Mouse (Mus musculus) left cerebral cortex, adult 11 months (tissue): ENCODE data around the gene Nek6.

Experiments
- DNase-seq: peaks from one replicate; pipeline ENCODE4 v3.0.0; 2022; ENCODE audit warnings: low spot score

The Nek6 gene

DNA sequence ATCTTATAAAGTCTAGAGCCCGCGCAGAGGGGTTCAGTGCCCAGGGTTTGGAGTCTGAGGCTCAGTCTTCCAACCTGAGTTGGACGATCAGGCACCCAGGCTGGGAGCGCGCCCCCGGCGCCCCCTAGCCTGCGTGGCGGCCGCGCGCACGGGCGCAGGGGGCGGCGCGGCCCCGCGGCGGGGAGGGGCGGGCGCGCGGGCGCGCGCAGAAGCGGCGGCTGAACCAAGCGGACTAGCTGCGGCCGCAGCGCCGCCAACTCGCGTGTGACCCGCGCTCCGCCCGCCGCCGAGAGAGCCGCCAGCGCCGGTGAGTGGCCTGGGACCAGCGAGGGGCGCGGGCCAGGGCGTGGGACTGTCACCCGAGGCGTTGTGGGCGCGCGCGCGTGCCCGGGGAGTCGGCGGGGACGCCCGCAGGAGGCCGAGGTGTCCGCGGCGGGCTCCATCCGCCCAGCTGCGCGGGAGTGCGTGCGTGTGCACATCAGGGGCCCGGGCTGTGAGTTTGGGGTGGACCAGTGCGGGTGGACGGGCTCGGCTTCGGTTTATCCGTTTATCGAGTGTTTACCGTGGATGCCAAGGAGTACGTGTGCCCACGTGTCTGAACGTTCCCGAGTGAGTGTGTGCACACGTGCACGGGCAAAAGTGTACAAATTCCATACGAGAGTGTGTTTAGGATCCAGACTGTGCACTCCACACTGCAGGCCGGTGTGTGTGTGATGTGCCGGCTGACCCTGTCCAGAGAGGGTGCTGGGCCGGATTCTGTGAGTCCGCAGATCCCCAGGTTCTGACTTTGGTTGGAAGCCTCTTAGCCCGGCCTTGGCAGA lies at the start of gene Nek6:
Gene Nek6, plus strand, starts transcription at position 157 of the 821 bp plus-strand sequence.
- DNase-seq, result no peak

DNA sequence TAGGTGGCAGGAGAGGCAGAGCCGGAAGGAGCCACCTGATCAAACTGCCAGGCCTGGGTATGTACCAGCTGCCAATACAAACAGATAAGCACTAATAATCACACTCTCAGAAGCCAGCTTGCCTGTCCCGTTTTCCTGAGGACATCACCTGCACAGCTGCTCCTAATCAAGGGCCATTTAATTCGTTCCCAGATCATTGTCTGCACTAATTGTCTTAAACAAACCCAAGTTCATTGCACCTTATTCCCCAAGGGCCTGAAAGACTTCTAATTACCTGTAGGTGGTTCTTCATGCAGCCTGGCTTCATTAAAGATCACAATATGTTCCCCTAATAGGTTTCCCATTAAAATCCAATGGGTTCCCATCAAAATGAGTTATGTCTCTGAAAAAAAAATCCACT lies 49.1 kb upstream of the Nek6 start:
- no peak for DNase-seq

DNA sequence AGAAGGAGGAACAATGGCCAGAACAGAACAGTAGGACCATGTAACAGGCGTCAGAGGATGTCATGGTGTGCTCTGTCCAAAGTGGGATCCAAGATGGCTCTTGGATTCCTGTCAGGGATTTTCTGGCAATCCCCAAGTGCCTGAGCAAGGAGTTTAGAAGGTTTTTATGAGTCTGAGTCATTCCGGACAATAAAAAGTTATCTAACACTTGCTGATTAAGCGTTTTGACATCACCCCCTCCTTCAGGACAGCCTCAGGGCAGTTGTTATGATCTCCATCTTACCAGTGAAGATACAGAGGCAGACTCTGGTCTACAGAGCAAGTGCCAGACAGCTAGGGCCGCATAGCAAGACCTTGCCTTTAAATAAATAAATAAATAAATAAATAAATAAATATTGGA lies 42.6 kb upstream of the Nek6 start:
- no peak for DNase-seq

DNA sequence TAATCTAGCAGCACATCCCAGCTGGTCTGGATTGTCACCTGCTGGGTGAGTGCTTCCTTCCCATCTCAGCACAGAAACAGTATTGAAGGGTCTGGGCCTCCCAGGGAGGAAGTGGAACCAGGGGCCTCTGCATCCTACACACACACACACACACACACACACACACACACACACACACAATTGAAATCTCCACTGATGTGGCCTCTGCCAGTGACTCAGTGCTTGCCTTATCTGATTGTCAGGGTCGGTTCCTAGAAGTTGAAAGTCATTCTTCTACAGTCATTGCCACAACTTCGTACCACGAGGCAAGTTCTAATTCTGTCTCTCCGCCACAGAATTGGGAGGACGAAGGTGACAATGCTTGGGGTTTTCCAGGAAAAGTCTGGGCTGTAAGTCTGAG lies 39.7 kb upstream of the Nek6 start:
- DNase-seq, result no peak

DNA sequence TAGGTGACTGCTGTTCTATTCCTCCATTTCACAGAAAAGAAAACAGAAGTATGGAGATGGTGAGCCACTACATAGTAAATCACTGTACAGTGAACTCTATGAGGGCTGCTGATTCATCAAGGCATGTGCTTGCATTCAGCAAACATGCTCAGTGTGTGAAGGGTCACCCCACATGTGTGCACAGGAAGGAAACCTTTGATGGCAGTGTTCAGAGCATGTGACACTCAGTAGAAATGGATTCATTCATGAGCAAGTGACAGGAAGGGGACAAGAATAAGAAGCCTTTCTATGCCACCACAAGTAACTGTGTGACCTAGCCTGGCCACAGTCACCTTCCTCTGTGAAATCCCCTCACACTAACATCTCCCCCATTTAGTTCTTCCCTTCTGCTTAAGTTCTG lies 38.6 kb upstream of the Nek6 start:
- no peak for DNase-seq

DNA sequence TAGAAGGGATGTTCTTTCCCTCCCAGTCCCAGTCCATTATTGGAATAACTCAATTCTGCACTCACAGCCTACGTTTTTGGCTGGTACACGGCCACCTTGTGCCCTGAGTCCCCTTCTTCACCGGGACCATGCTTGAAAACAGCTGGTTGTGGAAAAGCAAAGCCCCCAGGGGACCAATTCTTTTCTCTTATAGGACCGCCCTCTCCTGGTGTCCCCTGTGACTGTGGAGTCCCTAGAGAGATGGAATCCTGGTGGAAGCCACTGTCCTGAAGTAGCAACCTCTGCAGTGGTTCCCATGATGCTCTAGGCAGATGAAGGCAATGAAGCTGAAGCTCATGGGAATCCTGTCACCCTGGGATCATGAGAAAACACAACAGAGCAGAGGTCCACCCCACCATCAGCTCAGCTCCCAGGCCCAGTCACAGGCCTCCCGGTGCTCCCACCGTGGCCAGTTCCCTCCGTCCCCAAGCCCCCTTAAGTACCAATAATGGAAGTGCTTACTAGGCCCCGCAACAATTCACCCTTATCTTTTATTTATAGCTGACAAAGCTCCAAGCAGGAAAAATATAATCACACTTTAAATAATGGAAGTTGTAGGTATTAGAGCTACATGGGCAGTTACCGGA lies 34.5 kb upstream of the Nek6 start:
- DNase-seq, result no peak

DNA sequence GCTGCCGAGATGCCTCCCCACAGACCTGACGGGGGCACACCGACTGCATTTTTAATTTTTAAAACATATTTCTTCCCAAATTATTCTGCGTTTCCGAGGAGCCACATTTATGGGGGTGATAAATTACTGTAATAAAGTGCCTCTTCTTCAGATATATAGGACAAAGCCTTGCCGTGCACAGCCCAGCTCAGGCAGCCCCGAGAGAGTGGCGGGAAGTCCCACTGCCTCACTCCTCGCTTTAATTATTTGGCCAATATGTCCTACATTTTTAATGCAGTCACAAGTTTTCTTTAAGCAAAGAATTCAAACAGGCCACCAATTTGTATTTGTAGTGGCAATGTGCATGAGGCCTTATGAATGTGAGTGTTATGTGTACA lies 34.0 kb upstream of the Nek6 start:
- no peak for DNase-seq

DNA sequence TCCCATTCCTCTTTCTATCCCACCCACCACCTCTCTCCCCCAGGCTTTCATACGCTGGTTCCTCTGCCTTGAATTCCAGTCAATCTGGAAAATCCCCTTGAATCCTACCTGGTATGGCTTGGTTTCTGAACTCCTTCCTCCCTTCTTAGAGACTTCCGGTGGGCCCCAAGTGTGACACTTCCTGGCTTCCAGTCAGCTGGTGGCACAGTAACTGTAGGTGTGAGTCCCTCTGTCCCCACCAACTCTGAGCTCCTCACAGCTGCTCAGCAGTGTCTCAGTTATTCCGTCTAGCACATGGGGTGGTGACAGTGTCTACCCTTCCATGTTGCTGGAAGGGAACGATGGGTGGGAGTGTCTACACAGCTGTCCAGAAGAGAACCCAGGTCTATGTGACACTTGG lies 32.8 kb upstream of the Nek6 start:
- no peak for DNase-seq

DNA sequence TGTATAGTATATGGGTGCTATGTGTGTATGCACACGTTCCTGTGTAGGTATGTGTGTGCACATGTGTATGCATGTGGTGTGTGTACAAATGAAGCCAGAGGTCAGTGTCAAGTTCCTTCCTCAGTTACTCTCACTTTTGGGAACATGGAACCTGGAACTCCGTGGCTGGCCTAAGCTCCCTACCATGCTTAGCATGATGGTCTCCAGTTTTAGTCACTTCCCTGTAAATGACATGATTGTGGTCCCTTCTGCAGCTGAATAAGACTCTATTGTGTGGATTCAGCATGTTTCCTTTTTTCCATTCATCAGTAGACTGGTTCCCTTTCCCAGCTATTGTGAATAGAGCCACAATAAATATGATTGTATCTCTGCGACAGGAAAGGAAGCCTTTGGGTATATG lies 31.9 kb upstream of the Nek6 start:
- DNase-seq, result no peak

DNA sequence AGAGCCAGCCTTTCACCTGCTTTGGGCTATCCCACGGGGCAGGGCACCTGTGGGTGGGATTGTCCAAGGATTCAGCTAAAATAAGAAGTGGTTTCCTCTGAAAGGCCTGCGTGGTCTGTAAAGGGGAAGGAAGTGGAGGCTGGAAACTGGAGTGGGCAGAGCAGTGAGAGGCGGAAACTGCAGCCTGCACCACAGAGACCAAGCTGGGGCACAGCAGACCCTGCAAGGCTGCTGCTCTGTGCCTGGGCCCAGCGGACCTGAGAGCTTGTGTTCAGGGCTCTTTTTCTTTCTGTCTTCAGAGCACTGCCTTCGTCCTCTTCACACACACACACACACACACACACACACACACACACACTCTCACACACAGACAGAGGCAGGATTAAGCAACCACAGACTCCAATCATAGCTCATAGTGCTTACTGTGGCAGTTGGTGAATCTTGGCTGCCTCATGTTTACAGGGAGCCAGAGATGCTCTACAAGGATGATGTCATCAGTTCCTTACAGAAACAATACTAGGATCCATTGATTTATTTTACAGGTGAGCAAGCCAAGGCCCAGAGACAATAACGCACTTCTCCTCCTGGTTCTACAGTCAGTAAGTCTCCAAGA lies 30.2 kb upstream of the Nek6 start:
- no peak for DNase-seq

DNA sequence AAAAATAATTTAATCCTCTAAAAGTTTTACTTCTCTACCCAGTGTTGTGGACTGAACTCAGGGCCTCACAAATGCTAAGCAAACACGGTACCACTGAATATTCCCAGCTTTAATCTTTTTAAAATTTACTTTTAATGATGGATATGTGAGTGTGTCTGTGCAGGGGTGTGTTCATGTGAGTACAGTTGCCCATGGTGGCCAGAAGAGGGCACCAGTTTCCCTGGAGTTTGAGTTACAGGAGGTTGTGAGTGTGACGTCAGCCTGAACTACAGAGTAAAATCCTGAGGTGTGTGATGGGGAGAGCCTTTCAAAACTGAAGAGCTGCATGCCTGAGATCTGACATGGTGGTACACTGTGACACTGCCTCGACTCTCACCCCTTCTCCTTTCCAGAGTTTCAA lies 29.3 kb upstream of the Nek6 start:
- DNase-seq, result no peak

DNA sequence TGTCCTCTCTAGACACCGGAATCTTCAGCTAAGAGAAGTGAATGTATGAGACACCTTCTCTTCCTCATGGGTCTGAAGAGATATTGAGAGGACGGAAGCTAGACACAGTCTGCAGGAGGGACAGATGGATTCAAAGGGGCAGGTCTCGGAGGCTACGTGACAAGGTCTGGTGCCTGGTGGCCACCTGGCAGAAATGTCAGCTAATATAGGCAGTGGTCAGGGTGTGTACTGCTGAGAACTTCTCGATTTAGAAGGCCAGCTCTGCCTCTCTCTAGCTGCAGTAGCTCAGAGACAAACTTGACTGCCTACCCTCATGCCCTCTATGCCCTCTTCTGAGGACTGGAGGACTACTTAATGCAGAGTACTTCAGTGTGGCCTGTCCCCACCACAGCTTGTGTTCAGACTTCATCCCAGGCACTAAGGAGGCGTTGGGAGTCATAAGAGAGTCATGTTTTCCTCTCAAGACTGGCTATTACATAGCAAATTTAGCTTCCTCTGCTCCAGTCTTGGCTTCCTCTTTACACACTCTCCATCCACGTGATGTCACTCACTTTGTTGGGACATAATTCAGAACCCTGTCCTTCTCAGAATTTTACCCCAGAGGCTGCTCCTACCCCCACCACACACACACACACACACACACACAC lies 28.3 kb upstream of the Nek6 start:
- DNase-seq, result no peak

DNA sequence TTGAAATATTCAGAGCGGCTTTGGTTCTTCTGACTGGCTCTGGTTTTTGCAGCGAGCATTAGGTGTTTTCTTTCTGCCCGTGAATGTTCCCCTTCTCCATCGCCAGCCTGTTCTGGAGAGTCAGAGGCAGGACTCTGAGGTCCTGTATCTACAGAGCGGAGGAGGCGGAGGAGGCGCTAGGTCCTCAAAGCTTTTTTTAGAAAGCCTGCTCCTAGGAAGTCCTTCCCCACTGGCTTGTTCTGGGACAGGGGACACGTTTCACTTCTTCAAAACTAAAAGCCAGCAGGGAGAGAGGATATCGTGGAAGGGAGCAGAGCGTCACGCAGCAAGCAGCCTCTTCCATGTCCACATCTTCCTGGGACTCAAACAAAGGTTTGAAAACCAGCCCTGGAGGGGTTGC lies 26.9 kb upstream of the Nek6 start:
- DNase-seq, result no peak

DNA sequence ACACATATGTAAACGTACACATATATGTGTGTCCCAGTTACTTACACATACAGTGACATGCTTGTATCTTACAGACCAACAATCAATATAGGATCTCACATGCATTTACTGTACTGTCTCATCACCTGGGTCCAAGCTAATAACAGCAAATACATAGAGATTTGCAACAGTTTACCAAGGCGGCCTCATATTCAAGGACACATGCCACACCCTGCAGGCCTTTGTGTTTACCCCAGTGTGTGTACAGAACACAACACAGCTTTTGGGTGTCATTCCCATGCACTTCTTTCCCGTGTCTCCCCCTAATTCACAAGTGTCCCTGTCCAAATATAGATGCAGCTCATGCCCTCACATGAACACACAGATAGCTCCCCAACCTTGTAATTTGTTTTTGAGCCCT lies 26.0 kb upstream of the Nek6 start:
- no peak for DNase-seq

DNA sequence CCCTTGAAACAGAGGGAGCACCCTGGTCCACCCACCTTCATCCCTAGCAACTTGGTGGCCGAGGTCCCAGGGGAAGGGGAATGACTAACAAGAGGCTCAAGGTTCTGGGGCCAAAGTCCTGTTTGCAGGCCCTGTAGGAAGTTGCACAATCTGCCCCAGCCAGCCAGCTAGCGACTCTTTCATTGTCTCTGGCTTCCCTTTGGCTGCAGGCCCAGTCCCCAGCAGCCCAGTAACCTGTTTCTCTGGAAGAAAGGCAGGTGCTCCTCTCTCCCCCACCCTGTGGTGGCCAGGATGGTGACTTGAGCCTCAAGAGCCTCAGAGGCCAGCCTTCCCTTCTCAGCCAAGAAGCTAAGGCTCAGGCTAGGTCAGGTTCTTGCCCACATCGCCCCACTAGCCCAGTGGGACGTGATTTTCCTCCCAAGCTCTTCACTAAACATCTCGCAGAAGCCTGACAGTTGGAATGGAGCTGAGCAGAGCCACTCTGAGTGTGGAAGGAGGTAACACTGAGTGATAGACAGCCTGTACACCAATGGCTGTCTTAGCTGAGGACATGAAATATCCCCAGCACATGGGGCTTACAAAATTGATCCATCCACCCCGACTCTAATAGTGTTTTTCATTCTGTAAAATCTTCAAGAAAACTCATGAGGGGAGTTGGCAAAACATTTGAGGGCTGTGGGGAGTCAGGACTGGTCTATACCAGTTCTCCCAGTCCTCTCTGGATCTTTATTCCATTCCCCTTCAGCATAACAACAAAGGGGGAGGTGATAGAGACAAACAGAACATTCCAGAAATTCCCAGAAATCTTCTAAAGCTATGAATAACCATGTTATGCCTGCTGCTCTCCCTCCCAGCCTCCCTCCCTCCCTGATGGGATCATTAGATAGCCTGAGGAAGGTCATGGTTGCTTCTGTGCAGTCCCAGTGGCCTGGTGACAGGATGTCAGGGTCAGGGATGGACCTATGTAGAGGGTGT lies 25.2 kb upstream of the Nek6 start:
- DNase-seq, result no peak

DNA sequence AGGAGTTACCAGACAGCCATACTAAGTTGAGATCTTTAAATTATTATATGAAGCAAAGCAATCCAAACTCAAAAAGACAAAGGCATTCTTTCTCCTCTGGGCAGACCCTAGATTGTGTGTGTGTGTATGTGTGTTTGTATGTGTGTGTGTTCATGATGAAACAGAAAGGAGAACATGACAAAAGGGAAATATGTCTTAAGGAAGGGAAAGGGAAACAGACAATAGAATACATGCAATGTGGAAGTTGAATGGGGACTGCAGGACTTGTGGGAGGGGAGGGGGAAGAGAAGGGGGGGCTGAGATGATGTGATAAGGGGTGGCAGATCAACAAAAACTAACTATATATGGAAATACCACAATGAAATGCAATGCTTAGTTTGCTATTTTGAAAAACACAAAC lies 13.8 kb upstream of the Nek6 start:
- DNase-seq, result no peak

DNA sequence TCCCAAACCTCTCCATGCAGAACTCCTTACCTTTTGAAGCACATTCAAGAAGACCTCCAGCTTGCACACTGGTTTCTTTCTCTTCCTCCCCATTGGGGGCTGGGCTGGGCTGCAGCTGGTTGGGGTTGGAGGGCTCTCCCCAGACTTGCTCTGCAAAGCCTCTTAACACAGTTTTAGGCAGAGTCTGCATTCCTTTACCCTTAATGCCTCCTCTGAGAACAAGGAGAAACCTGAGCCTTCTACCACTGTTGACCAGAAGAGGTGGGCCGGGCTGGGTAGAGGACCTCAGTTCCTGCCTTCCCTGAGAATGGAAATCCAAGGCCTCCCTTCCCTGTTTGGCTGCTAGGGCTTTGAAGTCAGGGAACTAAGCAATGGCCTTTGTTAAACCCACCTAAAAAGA lies 9.8 kb upstream of the Nek6 start:
- DNase-seq, result no peak

DNA sequence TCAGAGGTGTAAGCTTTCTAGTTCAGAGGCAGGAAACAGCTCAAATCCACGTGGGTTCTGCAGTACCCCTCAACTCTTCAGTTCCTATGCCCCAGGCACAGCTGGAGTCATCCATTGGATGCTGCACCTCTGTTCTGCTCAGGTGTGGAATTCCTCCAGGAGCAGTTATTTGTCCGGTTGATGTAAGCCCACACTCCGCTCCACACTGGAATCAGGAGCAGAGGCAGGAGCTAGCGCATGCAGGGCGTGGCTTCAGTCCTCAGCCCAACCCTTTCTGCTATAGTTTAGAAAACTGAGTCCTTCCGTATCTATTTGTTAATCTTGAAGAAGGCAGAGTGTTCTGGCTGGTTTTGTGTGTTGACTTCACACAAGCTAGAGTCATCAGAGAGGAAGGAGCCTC lies 9.3 kb upstream of the Nek6 start:
- DNase-seq, result no peak

DNA sequence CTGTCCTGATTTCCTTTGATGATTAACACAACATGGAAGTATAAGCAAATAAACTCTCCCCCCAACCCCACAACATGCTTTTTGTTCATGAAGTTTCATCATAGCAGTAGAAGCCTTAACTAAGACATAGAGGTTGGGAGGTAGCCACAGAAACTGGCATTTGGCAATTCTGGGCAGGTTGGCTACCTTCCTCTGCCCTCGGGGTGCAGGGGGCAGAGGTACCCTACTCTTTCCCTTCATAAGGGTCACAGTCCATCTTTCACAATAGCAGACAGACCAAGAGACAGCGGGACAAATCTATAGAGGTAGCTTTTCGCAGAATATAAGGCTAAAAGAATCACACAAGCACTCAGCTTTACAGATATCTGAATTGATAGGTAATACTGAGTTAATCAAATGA lies 8.7 kb upstream of the Nek6 start:
- no peak for DNase-seq

DNA sequence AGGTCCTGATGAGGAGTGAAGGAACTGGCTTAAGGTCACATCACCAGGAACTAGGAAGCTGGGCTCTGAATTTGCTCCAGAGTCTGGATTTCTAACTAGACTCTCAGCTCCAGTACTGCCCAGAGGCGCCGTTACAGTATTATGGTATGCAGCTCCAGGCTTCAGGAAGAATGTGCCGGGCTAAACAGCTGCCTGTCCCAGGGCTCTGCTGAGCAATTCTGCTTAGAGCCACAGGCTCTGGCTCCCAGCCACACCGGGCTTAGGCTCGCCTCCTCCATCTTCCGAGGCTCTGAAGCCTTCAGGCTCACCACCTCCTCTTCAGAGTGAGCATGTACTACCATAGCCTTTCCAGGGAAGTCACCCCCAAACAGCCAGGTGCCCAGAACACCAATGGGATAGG lies 7.1 kb upstream of the Nek6 start:
- no peak for DNase-seq

DNA sequence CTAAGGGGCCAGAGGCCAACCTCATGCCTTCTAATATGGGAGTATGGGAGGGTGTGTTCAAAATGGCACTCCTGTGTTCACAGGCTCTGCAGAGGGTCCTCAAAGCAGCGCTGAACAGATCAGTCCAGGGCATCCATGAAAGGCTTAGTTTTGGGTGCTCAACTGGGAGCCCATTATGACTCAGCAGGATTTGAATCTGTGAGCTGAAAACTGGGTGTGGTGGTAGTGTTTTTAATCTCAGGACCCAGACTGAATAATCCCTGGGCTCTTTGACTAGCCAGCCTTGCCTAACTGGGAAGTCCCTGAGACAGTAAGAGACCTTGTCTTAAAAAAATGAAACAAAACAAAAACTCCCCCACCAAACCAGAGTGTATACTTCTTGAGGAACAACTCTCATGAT lies 4.3 kb upstream of the Nek6 start:
- no peak for DNase-seq
